Mouse (Mus musculus): ENCODE data around the gene Wasf2. TPM values are rescaled to one million over a fixed set of nuclear protein-coding genes. Genes with fewer than 3 reads are reported as not detected.
A peak's percentile ranks its signal among the peaks of the same experiment; 100 is the strongest.

The Wasf2 gene
- polyA plus RNA-seq, 1 experiment from 2014 or later, result 49.1 TPM

DNA sequence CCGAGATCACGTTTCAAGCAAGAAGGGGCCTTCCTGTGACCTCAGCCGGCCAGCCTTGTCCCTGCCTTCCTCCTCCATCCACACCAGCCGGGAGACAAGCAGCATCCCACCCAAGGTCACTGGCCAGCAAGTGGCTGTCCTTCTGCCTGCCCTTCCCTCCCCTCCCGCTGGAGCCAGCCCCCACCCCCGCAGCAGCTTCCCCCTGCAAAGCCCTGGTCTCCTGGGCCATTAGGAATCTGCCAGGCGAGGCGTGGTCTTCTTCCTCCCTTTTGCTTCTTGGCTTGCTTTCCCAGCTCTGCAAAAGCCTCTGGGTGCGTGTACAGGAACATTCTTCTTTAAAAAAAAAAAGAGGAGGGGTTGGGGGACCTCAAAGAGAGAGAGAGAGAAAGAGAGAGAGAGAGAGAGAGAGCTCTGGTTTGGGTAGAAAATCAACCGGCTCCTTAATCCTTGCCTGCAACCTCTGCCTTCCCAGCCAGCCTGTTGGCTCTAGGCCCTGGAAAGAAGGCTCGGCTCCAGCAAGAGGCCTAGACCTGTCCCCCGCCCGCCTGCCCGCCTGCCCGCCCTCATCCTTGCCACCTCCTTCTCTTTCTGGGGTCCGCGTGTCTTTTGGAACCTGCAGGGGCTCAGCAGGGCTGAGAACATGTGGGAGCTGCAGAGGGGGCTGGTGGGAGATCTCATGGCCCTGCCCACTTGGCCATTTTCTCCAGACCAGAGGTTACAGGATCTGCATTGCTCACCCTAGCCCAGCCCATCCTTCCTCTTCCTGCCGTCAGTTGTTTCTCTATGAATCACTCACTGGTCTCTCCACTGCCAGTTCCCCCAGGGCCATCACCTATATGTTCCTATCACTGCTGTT is 12.5 kb upstream of the Wasf2 start:
- H3K27me3 ChIP-seq, result no peaks in the 10 kb centered on the region
- H3K4me2 ChIP-seq (replicated peaks), result peak overlapping the region; percentile 6; the same call in 1 of the 2 replicates
- H3K4me1 ChIP-seq, result peaks cover 30% of the 10 kb centered on the region
- 33% methylated on average over 18 of the region's 18 CpGs for WGBS
- peak overlapping the region; percentile 79 for H3K27ac ChIP-seq
- H3K4me3 ChIP-seq, result no peak overlapping the region
- H3K9ac ChIP-seq, result peak overlapping the region; percentile 39
- no peaks in the 10 kb centered on the region for H3K9me3 ChIP-seq (replicated peaks)
- ATAC-seq (ENCODE audit: low FRiP score), result no peak
- H3K36me3 ChIP-seq, result no peaks in the 10 kb centered on the region

DNA sequence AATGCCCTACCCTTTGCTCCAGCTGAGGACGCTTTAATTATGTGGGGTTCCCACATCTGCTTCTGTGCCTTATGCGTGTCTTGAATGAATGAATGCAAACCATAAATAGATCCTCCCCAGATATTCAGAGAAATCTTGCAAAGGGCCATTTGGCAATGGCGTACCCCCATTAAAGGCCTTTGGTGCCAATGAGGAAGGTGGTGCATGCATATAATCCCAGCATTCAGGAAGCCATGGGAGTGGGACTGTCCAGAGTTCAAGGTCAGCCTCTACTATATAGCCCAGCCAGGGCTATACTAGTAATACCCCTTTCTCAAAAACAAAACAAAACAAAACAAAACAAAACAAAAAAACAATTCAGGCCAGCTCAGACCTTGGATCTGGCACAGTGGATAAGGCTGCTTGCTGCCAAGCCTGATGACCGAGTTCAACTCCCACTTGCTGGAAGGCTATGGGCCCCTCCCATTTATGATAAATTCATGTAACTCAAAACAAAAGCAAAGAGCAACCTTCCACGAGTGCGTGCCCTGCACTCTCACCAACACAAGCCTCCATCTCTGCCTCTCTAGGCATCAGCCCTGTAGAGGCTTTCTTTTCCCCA is 11.4 kb upstream of the Wasf2 start:
- no peaks in the 10 kb centered on the region for H3K9me3 ChIP-seq (replicated peaks)
- H3K9ac ChIP-seq, result no peak overlapping the region
- WGBS, result 91% methylated on average over 6 of the region's 6 CpGs
- H3K4me2 ChIP-seq (replicated peaks), result no peak overlapping the region
- peaks cover 30% of the 10 kb centered on the region for H3K4me1 ChIP-seq
- H3K27ac ChIP-seq, result no peak overlapping the region
- H3K27me3 ChIP-seq, result no peaks in the 10 kb centered on the region
- ATAC-seq (ENCODE audit: low FRiP score), result no peak
- no peak overlapping the region for H3K4me3 ChIP-seq
- no peaks in the 10 kb centered on the region for H3K36me3 ChIP-seq

DNA sequence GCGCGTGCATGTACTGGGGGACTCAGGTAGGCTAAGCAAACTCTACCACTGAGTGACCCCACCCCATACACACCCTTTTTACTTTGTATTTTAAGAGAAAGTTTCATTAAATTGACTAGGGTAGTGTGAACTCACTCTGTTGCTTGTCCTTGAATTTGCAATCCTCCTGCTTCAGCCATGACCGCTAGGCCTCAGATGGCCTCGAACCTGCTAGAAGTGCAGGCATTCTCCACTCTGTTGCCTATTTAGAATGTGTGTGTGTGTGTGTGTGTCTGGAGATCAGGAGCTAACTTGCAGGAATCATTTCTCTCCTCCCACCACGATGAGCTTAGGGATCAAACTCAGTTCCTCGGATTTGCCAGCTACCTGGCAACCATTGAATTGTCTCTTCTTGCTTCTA is 10.7 kb upstream of the Wasf2 start:
- no peak overlapping the region for H3K27ac ChIP-seq
- H3K36me3 ChIP-seq, result no peaks in the 10 kb centered on the region
- WGBS, result 93% methylated on average over 6 of the region's 6 CpGs
- H3K4me2 ChIP-seq (replicated peaks), result no peak overlapping the region
- H3K9ac ChIP-seq, result no peak overlapping the region
- H3K4me1 ChIP-seq, result peaks cover 30% of the 10 kb centered on the region
- no peak overlapping the region for H3K4me3 ChIP-seq
- no peaks in the 10 kb centered on the region for H3K27me3 ChIP-seq
- no peak for ATAC-seq (ENCODE audit: low FRiP score)
- H3K9me3 ChIP-seq (replicated peaks), result no peaks in the 10 kb centered on the region; the same call in 1 of the 2 replicates

DNA sequence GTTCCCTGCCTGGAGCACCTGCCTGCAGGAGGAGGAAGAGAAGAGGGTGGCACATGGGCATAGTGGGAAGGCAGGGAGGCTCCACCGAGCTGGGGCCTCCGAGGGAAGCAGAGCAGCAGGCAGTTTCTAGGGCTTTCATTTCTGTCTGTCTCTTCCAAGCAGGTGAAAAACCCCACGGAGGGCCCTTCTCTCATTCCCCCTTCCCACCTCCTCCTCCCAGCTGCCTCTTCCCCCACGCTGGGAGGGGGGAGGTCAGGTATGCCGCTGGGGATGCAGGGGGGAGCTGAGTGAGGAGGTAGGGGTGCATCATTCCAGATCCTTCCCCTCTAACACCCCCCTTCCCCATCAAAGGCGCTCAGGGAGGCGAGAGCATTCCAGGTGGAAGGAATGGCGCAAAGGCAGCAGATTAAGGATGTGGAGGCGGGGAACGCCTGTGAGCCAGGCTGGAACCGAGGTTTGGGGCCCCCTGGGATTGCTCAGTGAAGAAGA is 9.4 kb upstream of the Wasf2 start:
- H3K27ac ChIP-seq, result 0 out of 2 replicates have a peak overlapping the region, but pooled peaks have one; percentile 9
- WGBS, result 9% methylated on average over 11 of the region's 11 CpGs

DNA sequence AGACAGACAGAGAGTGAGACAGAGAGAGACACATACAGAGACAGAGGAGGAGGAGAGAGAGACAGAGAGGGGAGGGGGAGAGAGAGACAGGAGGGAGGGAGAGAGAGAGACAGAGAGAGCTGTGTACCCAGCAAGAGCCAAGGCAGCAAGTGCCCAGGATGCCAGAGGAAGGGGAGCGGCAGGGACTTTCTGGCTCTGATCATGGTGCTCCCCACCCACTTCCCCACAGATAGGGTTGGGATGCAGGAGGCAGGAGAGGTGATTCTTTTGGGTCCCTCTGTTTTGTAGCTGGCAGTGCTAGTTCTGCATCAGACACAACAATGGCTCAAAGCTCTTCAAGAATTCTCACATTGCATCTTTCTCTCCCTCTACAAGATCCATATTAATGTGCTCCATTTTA is 8.9 kb upstream of the Wasf2 start:
- Histone ChIP-seq H3K27me3 (no peaks in the 10 kb centered on the region), H3K4me1 (peaks cover 24% of the 10 kb centered on the region), H3K9me3 (replicated peaks) (no peaks in the 10 kb centered on the region; the same call in 1 of the 2 replicates), H3K36me3 (no peaks in the 10 kb centered on the region), H3K4me3 (no peak overlapping the region), H3K9ac (no peak overlapping the region), H3K4me2 (replicated peaks) (no peak overlapping the region), H3K27ac (no peak overlapping the region)
- ATAC-seq (ENCODE audit: low FRiP score), result no peak
- WGBS, result 42% methylated on average over 1 of the region's 1 CpGs

More for the DNA sequence above, 9.4 kb upstream of the Wasf2 start:
- Histone ChIP-seq H3K4me1 (peaks cover 28% of the 10 kb centered on the region), H3K36me3 (no peaks in the 10 kb centered on the region), H3K4me2 (replicated peaks) (no peak overlapping the region), H3K27me3 (no peaks in the 10 kb centered on the region), H3K9me3 (replicated peaks) (no peaks in the 10 kb centered on the region; the same call in 1 of the 2 replicates), H3K4me3 (no peak overlapping the region), H3K9ac (0 out of 2 replicates have a peak overlapping the region, but pooled peaks have one; percentile 29)
- ATAC-seq (ENCODE audit: low FRiP score), result no peak

DNA sequence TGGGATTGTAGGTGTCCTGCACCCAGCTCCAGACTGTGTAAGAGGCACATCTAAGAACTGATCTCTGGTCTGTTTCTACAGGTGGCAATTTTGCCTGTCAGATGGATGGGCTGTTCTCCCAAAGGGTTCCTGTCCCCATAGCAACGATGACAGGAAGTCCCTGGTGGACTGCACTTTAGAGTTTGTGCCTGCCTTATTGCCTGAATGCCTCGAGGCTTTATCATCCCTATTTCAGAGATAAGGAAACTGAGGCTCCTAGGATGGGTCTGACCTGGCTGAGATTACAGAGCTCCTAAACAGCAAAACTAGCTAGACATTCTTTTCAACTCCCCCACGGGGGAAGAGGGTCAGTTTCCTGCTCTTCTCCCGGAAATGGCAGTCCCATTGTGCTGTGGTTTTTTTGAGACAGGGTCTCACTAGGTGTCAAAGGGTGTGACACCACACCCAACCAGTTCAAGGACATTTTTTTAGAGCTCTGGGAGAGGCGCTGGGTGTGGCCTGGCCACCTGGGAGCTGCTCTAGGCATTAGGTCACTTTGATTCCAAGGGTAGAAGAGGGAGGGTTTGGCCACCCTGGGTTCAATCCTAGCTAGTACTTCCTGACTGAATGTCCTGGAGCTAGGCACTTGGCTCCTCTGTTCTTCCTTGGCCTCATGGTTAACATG is 8.2 kb upstream of the Wasf2 start:
- Histone ChIP-seq H3K27ac (no peak overlapping the region), H3K4me2 (replicated peaks) (no peak overlapping the region), H3K36me3 (no peaks in the 10 kb centered on the region), H3K27me3 (no peaks in the 10 kb centered on the region), H3K9me3 (replicated peaks) (no peaks in the 10 kb centered on the region; the same call in 1 of the 2 replicates), H3K4me3 (no peak overlapping the region), H3K9ac (no peak overlapping the region), H3K4me1 (peaks cover 18% of the 10 kb centered on the region)
- ATAC-seq (ENCODE audit: low FRiP score), result no peak
- WGBS, result 45% methylated on average over 5 of the region's 5 CpGs

DNA sequence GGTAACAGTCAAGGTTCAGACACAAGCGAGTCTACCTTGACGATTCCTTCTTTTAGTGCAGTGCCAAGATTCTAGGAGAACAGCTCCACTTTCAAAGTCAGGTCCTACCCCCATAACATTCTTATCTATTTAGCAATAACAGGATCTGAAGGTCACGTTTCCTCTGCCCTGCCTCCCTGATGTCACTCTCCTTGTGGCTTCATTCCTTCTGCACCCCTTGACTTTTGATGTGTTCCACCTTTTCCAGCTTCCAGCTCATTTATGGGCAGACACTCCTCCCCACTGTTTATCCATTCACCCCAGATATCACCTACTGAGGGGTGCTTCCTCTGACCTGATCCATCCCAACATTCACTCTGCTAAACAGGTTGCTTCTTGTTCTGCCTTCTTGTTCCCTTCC is 3.2 kb upstream of the Wasf2 start:
- ATAC-seq (ENCODE audit: low FRiP score), result no peak
- Histone ChIP-seq H3K36me3 (no peaks in the 10 kb centered on the region), H3K9ac (no peak overlapping the region), H3K9me3 (replicated peaks) (no peaks in the 10 kb centered on the region; the same call in 1 of the 2 replicates), H3K4me3 (no peak overlapping the region), H3K27ac (no peak overlapping the region), H3K4me1 (peaks cover 16% of the 10 kb centered on the region), H3K4me2 (replicated peaks) (no peak overlapping the region), H3K27me3 (no peaks in the 10 kb centered on the region)
- WGBS, result 81% methylated on average over 3 of the region's 3 CpGs

DNA sequence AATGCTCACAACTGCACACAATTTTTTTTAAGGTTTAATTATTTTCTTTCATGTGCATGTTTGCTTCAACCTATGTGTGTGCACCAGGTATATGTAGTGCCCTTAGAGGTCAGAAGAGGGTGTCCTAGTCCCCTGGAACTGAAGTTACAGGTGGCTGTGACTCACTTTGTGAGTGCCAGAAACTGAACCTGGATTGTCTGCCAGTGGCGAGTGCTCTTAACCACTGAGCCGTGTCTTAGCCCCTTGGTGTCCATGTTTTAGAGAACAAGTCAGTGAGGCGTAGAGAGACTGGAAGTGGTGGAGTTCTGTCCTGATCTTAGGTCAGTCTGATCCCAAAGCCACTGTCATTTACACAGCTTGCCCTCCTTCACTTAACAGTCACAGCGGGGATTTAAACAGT is 2.4 kb upstream of the Wasf2 start:
- Histone ChIP-seq H3K4me1 (peaks cover 18% of the 10 kb centered on the region), H3K9me3 (replicated peaks) (no peaks in the 10 kb centered on the region; the same call in 1 of the 2 replicates), H3K4me2 (replicated peaks) (no peak overlapping the region), H3K36me3 (no peaks in the 10 kb centered on the region), H3K27ac (no peak overlapping the region), H3K27me3 (no peaks in the 10 kb centered on the region), H3K4me3 (no peak overlapping the region), H3K9ac (no peak overlapping the region)
- ATAC-seq (ENCODE audit: low FRiP score), result no peak
- WGBS, result 83% methylated on average over 4 of the region's 4 CpGs

DNA sequence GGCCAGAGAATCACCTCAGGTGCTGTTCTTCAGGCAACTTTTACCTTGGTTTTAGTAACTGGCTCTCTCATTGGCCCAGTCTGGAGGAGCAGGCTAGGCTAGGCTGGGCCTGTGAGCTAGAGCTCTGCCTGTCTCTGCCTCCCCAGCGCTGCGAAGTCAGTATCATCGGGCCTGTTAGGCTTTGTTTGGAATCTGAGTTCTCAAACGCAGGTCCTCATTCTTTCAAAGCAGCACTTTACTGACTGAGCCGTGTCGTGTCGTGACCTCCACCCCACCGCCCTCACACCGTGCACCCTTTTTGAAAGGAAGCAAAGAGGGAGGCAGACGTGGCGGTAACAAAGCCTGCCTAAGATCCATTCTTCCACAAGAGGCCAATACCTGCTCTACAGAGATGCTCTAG is 914 bp upstream of the Wasf2 start:
- H3K4me3 ChIP-seq, result peak overlapping the region; percentile 80
- H3K9ac ChIP-seq, result peak overlapping the region; percentile 56
- peaks cover 18% of the 10 kb centered on the region for H3K4me1 ChIP-seq
- H3K27ac ChIP-seq, result 0 out of 2 replicates have a peak overlapping the region, but pooled peaks have one; percentile 36
- no peaks in the 10 kb centered on the region for H3K27me3 ChIP-seq
- H3K4me2 ChIP-seq (replicated peaks), result peak overlapping the region; percentile 66
- no peak for ATAC-seq (ENCODE audit: low FRiP score)
- no peaks in the 10 kb centered on the region for H3K9me3 ChIP-seq (replicated peaks)
- 30% methylated on average over 11 of the region's 11 CpGs for WGBS
- H3K36me3 ChIP-seq, result no peaks in the 10 kb centered on the region

DNA sequence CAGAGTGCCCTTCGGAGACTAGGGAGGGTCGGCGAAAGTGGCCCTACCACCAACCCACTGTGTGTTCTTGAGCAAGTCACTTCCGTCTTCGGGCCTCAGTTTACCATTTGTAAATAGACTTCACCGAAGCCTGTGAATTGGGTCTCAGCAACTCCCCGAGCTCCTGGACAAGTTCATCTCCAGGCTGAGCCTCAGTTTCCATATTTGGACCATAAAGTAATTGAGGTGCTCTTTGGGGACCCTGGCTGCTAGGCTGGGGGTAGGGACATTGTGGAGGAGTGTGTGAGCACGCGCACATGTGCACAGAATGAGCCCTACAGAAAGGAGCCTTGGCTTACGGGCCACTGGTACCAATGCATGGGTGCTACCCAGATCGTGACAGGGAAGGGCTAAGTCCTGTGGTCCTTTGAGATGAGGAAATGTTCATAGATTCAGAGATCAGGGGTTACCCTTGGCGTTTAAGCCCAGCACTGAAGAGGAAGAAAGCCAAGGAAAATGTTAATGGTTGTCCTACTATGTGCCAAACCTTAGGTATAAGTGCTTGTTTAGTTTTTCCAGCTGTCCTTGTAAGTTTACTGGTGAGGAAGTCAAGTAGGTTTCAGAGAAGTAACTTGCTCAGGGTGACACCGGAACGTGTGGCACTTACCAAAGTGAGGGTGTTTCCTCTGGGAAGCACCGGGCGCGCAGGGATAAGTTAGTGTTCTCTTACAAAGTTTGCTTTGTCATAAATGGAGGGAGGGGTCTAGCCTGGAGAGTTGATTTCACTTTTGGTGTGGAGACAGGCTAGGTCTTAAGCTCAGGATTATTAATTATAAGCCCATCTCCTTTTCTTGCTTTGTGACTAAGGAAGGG is 811 bp downstream of the Wasf2 start:
- no peaks in the 10 kb centered on the region for H3K27me3 ChIP-seq
- H3K9me3 ChIP-seq (replicated peaks), result no peaks in the 10 kb centered on the region
- peak overlapping the region; percentile 68 for H3K9ac ChIP-seq
- peak overlapping the region; percentile 62; the same call in 1 of the 2 replicates for H3K27ac ChIP-seq
- no peaks in the 10 kb centered on the region for H3K36me3 ChIP-seq
- H3K4me1 ChIP-seq, result peaks cover 18% of the 10 kb centered on the region
- WGBS, result 3% methylated on average over 17 of the region's 17 CpGs
- peak; percentile 46; the same call in 1 of the 2 replicates for ATAC-seq (ENCODE audit: low FRiP score)
- H3K4me3 ChIP-seq, result peak overlapping the region; percentile 80
- H3K4me2 ChIP-seq (replicated peaks), result peak overlapping the region; percentile 60

DNA sequence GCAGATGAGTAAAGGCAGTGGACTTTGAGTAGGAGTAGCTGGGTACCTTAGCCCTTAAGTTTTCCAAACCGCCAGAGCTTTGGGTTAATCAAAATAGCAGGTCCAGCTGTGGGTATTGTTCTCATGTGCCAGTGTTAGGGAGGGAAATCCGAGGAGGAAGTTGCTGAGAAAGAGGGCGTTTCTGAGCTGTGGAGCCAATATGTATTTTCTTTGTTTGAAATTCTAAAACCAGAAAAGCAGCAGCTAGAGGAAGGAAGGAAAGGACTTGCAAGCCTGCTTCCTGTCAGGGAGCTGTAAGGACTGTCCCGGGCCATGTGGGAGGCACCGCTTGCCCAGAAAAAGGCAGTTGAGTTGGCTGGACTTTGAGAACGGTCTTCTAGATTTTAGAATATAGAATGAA is 1.7 kb downstream of the Wasf2 start:
- WGBS, result 22% methylated on average over 6 of the region's 6 CpGs
- Histone ChIP-seq H3K9ac (peak overlapping the region; percentile 68; the same call in 1 of the 2 replicates), H3K27ac (peak overlapping the region; percentile 52; the same call in 1 of the 2 replicates), H3K4me2 (replicated peaks) (peak overlapping the region; percentile 60), H3K27me3 (no peaks in the 10 kb centered on the region), H3K4me3 (peak overlapping the region; percentile 80), H3K4me1 (peaks cover 18% of the 10 kb centered on the region), H3K36me3 (no peaks in the 10 kb centered on the region), H3K9me3 (replicated peaks) (no peaks in the 10 kb centered on the region)
- no peak for ATAC-seq (ENCODE audit: low FRiP score)

All from hindbrain, embryonic 12.5 days (tissue).